Mouse (Mus musculus) heart, embryonic 10.5 days (tissue): ENCODE data around the gene Nmur1. TPM values are rescaled to one million over a fixed set of nuclear protein-coding genes. Genes with fewer than 3 reads are reported as not detected.

Source experiments
- DNase-seq: peaks from one replicate; pipeline ENCODE4 v3.0.0-alpha.2; 2017; ENCODE audit warnings: low spot score
- H3K27ac ChIP-seq: fragments of 300-500 bp; sonication (generic); 2 replicates; pipeline ENCODE4 v1.5.1; 2016; ENCODE audit warnings: mild to moderate bottlenecking
- H3K27me3 ChIP-seq: fragments of 300-500 bp; sonication (generic); 2 replicates; pipeline ENCODE4 v1.6.1; 2016; ENCODE audit warnings: mild to moderate bottlenecking; ENCODE audit not compliant: poor library complexity, insufficient read depth, severe bottlenecking
- H3K36me3 ChIP-seq: fragments of 300-500 bp; sonication (generic); 2 replicates; pipeline ENCODE4 v1.6.1; 2016; ENCODE audit warnings: mild to moderate bottlenecking, moderate library complexity
- H3K4me1 ChIP-seq: fragments of 300-500 bp; sonication (generic); 2 replicates; pipeline ENCODE4 v1.6.1; 2016; ENCODE audit warnings: mild to moderate bottlenecking
- H3K4me3 ChIP-seq: fragments of 300-500 bp; sonication (generic); 2 replicates; pipeline ENCODE4 v1.5.1; 2016; ENCODE audit warnings: mild to moderate bottlenecking, moderate library complexity
- H3K9me3 ChIP-seq: fragments of 300-500 bp; sonication (generic); 2 replicates; pipeline ENCODE4 v1.6.1; 2016; ENCODE audit warnings: mild to moderate bottlenecking, moderate library complexity
- WGBS: fragments of 180-500 bp; shearing (Covaris S2); methylation state at CpG from one replicate; pipeline ENCODE4 v1.1.7; 2016; 5-methylcytosine and 5-hydroxymethylcytosine counted together
- polyA plus RNA-seq: library from polyadenylated mRNA; unstranded; fragments of >200 nt; fragmentation: Nextera tagmentation; extraction: Ambion mirVana; gene quantifications from 2 replicates; pipeline ENCODE4 v1.2.1, GENCODE M21; 2016

Nmur1 gene
- polyA plus RNA-seq, 1 experiment from 2014 or later, result 0.10 TPM

DNA sequence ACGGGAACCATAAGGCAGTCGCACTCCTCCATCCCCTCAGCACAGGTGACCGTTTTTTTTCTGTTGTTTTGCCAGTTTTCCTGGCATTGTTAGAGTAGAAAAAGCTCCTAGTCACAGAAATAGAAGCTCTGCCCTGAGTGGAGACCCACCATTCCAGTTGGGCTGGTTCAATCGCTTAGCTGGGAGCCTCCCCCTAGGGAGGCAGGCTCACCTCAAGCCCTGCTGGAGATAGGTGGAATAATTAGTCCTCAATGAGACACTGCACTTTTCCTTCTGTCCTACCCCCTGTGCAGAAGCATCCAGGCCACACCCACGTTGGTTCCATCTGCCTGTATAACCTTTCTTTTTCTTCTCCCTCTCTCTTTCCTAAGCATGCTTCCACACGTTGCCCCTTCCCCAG lies 23.9 kb upstream of the Nmur1 start:
- no peak for DNase-seq
- H3K27ac ChIP-seq, result no peak overlapping the region

DNA sequence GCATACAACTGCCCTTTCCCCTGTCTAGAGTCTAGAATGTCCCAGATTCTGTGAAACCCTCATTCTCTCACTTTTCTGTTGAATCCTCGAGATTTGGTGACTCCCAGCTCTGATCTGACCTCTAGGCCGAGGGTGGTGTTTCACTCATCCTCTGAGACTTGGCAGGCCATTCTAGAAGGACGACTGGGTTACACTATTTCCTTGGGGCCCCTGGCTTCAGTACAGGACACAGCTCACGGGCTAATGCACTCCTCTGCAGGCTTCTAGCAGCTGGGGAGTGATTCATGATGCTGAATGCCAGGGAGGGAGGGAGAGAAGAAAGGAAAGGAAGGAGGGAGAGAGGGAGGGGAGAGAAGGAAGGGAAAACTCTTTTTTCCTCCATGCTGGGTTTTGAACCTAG lies 22.2 kb upstream of the Nmur1 start:
- H3K36me3 ChIP-seq, result no peaks in the 10 kb centered on the region
- no peaks in the 10 kb centered on the region for H3K9me3 ChIP-seq
- no peak overlapping the region for H3K4me3 ChIP-seq
- 29% methylated on average over 4 of the region's 4 CpGs for WGBS
- H3K27me3 ChIP-seq, result no peaks in the 10 kb centered on the region
- H3K4me1 ChIP-seq, result peaks cover 21% of the 10 kb centered on the region
- peak overlapping the region; percentile 85 for H3K27ac ChIP-seq
- no peak for DNase-seq

More for the DNA sequence above, 23.9 kb upstream of the Nmur1 start:
- no peaks in the 10 kb centered on the region for H3K9me3 ChIP-seq
- no peak overlapping the region for H3K4me3 ChIP-seq
- H3K36me3 ChIP-seq, result no peaks in the 10 kb centered on the region
- H3K27me3 ChIP-seq, result no peaks in the 10 kb centered on the region
- WGBS, result 39% methylated on average over 6 of the region's 6 CpGs
- peaks cover 12% of the 10 kb centered on the region for H3K4me1 ChIP-seq

DNA sequence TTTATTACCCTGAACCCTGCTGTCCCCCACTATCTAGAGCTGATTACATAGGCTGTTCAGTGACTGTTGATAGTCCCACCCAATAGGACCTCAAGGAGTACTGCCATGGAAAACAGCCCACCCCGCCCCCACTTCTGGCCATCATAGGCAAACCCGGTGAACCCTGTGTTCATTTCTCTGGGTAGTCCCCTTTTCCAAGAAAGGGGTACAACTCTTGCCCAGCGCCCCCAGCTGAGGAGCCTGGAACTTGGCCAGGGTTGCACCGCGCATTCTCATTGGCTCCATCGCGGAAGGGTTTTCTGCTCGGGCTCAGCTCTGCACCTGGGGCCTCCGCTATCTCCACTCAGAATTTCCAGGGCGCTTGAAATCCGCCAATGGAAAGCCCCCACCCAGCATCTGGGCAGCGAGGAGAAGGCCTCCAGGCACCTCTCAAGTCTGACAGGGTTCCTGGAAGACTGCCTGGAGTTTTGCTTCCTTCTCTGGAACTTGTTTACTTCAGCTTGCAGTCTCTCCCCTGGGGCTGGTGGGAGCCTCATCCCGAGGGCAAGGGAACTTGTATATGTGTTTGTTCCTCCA lies 21.7 kb upstream of the Nmur1 start:
- no peaks in the 10 kb centered on the region for H3K36me3 ChIP-seq
- H3K4me1 ChIP-seq, result peaks cover 27% of the 10 kb centered on the region
- H3K4me3 ChIP-seq, result peak overlapping the region; percentile 29; the same call in 1 of the 2 replicates
- no peak for DNase-seq
- H3K9me3 ChIP-seq, result no peaks in the 10 kb centered on the region
- H3K27me3 ChIP-seq, result no peaks in the 10 kb centered on the region
- H3K27ac ChIP-seq, result peak overlapping the region; percentile 85
- WGBS, result 34% methylated on average over 13 of the region's 13 CpGs

DNA sequence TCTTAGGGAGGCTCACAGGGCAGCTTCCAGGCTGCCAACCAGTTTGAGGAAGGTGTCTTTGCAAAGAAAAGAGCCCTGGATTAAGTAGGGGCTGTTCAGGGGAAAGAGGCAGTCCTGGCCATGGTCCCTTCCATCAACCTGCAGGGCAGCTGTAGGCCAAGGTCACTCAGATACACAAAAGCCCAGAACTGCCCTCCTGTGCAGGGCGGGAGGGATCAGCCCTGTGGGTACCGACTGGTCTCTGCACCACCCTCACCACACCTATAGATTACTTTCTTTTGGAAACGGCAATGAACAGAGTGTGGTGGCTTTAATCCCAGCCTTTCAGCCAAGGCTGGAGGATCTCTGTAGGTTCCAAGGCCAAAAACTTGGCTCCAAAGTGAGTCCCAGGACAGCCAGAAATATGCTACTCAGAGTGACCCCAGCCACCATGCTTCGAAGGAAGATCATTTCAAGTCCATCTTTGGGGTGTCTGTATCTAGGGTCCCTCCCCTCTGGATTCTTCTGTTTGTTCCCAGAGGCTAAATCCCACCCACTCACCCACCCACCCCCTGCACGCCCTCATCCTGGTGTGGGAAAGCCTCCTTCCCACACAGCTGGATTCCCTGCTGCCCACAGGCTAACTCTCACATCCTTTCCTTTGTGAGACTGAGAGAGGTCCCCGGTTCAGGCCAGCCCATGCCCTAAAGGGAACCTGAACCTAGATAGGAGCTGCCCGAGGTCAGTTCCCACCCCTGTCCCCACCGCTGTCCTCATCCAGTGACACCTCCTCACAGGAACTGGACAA lies 17.6 kb upstream of the Nmur1 start:
- Histone ChIP-seq H3K4me1 (peaks cover 63% of the 10 kb centered on the region), H3K4me3 (peak overlapping the region; percentile 65; the same call in 1 of the 2 replicates), H3K9me3 (no peaks in the 10 kb centered on the region), H3K27ac (peak overlapping the region; percentile 100), H3K36me3 (no peaks in the 10 kb centered on the region), H3K27me3 (no peaks in the 10 kb centered on the region)
- DNase-seq, result no peak
- WGBS, result 50% methylated on average over 8 of the region's 8 CpGs

DNA sequence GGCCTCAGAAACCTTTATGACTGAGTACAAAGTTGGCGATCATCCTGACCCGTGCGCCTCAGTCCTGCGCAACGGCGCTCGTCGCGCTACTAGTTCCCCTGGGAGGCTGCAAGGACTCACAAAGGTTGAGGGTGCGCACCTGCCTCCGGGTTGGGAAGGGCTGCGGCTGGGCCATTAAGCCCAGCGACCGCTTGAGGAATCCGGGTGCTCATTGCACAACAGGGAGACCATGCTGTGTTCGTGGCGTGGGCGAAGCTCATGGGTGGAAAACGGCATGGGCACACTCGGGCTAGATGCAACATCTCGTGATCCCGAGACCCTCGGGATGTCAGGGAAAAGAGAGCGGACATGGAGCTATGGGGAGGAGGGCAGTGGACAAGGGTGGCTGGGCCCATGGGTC lies 16.8 kb upstream of the Nmur1 start:
- no peaks in the 10 kb centered on the region for H3K27me3 ChIP-seq
- no peaks in the 10 kb centered on the region for H3K36me3 ChIP-seq
- DNase-seq, result no peak
- H3K4me3 ChIP-seq, result peak overlapping the region; percentile 65
- peak overlapping the region; percentile 100 for H3K27ac ChIP-seq
- H3K4me1 ChIP-seq, result peaks cover 65% of the 10 kb centered on the region
- WGBS, result 7% methylated on average over 24 of the region's 24 CpGs
- H3K9me3 ChIP-seq, result no peaks in the 10 kb centered on the region

DNA sequence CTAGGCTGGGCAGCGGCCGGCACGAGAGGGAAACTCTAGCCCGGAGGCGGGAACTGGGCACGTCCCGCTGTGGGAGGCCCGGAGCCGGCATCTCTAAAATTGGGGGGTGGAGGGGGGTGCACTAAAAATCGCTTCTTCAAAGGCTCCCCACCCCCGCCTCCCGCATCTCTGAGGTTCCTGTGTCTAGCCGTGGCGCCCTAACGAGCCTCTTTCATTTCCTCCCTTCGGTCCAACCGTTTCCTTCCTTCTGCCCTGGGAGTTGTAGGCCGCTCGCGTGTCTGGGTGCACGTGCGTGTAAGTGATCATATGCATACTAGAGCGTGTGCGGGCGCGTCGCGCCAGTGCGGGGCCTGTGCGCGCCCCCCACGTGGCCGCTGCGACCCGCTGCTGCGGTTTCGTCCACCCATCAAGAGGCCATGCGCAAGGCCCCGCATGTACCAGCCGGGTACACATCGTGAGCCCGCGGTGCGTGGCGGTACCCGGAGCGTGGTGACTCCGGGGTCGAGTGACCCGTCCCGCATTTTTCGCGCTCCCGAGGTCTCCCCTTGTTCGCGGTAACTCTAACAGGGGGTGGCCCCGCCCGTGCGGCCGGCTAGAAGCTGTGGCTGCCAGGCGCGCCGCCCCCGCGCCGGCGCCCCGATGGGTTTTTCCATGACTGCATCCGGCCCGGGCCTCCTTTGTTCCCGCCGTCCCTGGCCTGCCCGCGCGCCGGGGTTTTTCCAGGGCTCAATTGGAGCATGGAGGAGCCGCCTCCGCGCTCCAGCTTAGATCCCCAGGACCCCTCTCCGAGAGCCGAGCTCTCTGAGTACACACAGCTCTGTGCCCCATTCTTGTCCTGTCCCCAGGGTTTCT lies 16.2 kb upstream of the Nmur1 start:
- H3K36me3 ChIP-seq, result no peaks in the 10 kb centered on the region
- H3K27me3 ChIP-seq, result no peaks in the 10 kb centered on the region
- no peaks in the 10 kb centered on the region for H3K9me3 ChIP-seq
- H3K27ac ChIP-seq, result peak overlapping the region; percentile 100
- H3K4me3 ChIP-seq, result peak overlapping the region; percentile 65
- under 1% methylated on average over 81 of the region's 81 CpGs for WGBS
- peaks cover 64% of the 10 kb centered on the region for H3K4me1 ChIP-seq
- DNase-seq, result peak; percentile 93

DNA sequence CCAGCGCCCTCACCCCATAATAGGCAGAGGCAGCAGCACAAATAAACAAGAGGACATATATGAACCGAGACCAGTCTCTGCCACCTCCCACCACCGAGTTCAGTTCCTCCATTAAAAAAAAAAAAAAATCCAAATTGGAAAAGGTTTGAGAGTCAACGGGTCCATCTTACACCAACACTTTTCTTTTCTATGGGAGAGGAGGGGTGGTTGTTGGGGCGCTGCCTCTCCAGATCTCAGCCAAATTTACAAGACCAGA lies 15.6 kb upstream of the Nmur1 start:
- H3K27me3 ChIP-seq, result no peaks in the 10 kb centered on the region
- no peaks in the 10 kb centered on the region for H3K36me3 ChIP-seq
- peaks cover 67% of the 10 kb centered on the region for H3K4me1 ChIP-seq
- no peak for DNase-seq
- 1% methylated on average over 5 of the region's 5 CpGs for WGBS
- no peaks in the 10 kb centered on the region for H3K9me3 ChIP-seq
- H3K4me3 ChIP-seq, result peak overlapping the region; percentile 65
- H3K27ac ChIP-seq, result peak overlapping the region; percentile 100

DNA sequence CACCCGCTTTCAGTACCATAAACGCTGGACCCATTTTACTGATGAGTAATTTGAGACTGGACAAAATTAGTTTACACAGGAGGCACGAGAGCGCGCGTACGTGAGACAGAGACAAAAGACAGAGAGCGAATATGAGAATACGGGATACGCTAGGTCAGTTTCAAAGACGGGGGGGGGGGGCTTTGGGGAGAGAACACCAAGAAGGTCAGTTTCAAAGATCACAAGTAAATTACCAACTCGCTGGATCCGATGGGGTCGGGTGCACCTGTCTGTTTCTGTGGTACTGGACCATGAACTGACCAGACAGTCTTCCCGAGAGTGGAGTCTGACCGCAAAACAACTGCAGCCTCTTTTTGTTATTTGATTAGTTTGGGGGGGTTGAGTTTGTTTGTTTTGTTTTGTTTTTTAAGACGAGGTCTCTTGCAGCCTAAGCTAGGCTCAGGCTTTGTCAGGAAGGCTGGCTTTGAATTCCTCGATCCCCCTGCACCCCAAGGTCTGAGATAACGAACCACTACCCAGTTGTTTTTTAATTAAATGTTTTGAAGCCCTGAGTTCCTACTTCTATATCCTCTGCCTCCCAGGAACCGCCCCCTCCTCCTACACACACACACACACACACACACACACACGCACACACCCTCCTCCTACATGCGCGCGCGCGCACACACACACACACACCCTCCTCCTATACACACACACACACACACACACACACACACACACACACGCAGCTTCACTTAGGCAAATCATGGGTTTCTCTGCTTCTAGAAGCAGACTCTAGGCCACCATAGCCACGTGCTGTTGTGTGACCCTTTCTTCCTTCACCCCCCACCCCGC lies 15.1 kb upstream of the Nmur1 start:
- no peaks in the 10 kb centered on the region for H3K36me3 ChIP-seq
- peak overlapping the region; percentile 65 for H3K4me3 ChIP-seq
- DNase-seq, result peak; percentile 94
- H3K9me3 ChIP-seq, result no peaks in the 10 kb centered on the region
- H3K4me1 ChIP-seq, result peaks cover 72% of the 10 kb centered on the region
- H3K27ac ChIP-seq, result peak overlapping the region; percentile 100
- under 1% methylated on average over 24 of the region's 29 CpGs for WGBS
- no peaks in the 10 kb centered on the region for H3K27me3 ChIP-seq

DNA sequence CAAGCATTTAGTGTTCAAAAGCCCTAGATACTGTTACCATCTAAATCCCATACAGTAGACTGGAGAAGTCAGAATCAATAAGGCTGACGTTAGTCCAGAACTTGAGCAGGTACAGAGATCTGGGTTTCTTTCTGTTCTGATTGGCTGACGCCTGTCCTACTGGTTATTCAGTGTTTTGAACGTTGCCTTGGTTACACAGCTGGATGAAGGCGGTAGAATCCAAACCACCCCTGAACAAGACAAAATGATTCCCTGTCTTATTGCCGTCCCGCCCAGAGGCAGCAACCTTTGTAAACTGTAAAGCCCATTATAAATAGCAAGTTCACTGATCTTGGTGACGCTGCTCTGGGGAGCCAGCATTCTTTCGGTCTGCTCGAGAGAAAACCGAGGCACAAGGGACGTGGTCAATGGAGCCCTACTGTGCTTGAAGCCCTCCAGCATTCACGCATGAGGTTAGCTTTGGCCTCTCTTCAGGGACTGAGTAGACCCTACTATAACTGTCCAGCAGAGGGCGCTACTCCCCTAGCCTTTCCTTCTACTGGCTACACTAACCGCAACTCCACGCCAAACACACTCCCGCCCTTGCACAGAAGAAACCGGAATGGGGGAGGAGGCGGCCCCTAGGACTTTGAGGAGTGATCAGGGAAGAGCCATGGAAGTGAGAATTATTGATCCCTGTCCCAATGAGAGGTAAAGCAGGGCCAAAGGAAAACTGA lies 14.3 kb upstream of the Nmur1 start:
- Histone ChIP-seq H3K27ac (peak overlapping the region; percentile 100), H3K9me3 (no peaks in the 10 kb centered on the region), H3K36me3 (no peaks in the 10 kb centered on the region), H3K4me3 (peak overlapping the region; percentile 65), H3K27me3 (no peaks in the 10 kb centered on the region), H3K4me1 (peaks cover 80% of the 10 kb centered on the region)
- peak; percentile 97 for DNase-seq
- 6% methylated on average over 18 of the region's 18 CpGs for WGBS

DNA sequence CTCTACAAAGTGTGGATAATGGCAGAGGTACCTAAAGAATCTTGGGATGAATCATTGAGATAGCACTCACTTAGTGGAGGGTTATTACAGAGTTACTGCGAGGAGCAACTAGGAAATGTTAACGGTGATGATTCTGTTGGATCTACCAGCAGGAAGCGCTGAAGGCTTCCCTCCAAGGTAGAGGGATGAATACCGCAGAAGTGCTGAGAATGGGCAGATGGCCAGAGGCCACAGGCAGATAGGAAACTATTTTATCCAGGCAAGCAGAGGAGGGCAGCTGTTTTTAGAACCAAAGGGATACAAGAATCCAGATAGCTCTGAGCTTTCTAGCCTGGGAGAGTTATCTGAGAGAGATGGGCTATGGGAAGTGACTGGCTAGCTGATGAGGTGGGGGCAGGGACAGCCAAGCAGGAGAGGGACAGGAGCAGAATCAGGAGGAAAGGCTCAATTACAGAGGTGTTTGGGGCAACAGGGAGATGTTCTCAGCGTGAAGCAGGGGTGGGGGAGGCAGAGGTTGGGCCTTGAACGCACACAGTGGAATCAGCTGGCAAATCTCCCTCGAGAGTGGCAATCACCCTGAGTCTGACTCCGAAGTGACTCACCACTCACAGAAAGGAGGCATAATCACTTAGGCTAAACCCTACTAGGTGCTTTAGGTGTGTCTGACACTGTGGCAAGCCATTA lies 13.6 kb upstream of the Nmur1 start:
- 9% methylated on average over 8 of the region's 8 CpGs for WGBS
- Histone ChIP-seq H3K4me3 (peak overlapping the region; percentile 65), H3K4me1 (peaks cover 87% of the 10 kb centered on the region), H3K27ac (peak overlapping the region; percentile 100), H3K9me3 (no peaks in the 10 kb centered on the region), H3K36me3 (no peaks in the 10 kb centered on the region), H3K27me3 (no peaks in the 10 kb centered on the region)
- DNase-seq, result no peak

DNA sequence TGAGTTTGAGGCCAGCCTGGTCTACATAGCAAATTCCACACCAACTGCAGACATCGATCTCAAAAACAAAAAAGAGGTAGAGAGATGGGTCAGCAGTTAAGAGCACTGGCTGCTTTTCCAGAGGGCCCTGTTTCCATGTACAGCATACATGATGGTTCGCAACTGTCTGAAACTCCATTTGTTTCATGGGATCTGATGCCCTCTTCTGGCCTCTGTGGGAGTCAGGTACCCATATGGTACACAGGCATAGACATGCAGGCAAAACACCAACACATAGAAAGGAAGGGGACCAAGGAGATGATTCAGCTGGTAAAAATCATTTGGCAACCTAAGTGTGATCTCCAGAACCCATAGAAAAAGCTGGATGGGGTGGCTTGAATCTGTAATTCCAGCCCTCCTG lies 12.5 kb upstream of the Nmur1 start:
- Histone ChIP-seq H3K36me3 (no peaks in the 10 kb centered on the region), H3K4me1 (peaks cover 91% of the 10 kb centered on the region), H3K9me3 (no peaks in the 10 kb centered on the region), H3K4me3 (no peak overlapping the region), H3K27ac (peak overlapping the region; percentile 68; the same call in 1 of the 2 replicates), H3K27me3 (no peaks in the 10 kb centered on the region)
- 75% methylated on average over 2 of the region's 2 CpGs for WGBS
- no peak for DNase-seq

DNA sequence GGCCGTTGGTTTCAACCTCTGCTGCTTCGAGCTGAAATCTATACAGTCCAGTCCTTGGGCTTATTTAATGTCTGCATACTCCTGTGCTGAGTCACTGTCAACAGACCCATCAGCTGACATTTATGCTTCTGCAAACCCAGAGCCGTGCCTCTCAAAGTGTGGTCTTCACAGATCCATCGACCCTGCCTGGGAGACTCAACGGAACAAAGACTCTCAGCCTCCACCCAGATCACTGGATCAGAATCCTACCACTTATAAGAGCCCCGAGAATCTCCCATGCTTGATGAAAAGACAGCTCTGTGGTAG lies 11.9 kb upstream of the Nmur1 start:
- Histone ChIP-seq H3K27ac (peak overlapping the region; percentile 68), H3K4me3 (no peak overlapping the region), H3K9me3 (no peaks in the 10 kb centered on the region), H3K4me1 (peaks cover 86% of the 10 kb centered on the region), H3K27me3 (no peaks in the 10 kb centered on the region), H3K36me3 (no peaks in the 10 kb centered on the region)
- DNase-seq, result no peak
- WGBS, result 44% methylated on average over 6 of the region's 6 CpGs
